Mouse (Mus musculus) heart, postnatal 0 days (tissue): Measurements from ENCODE around the gene Pcbp3.

Source experiments
- CTCF ChIP-seq: IDR thresholded peaks from 2 replicates; pipeline ENCODE4 v1.5.1; 2016; ENCODE audit warnings: antibody characterized with exemption, control low read depth, low read depth
- EP300 ChIP-seq: IDR thresholded peaks from 2 replicates; pipeline ENCODE4 v1.6.1; 2016; ENCODE audit warnings: antibody characterized with exemption, low read depth

DNA sequence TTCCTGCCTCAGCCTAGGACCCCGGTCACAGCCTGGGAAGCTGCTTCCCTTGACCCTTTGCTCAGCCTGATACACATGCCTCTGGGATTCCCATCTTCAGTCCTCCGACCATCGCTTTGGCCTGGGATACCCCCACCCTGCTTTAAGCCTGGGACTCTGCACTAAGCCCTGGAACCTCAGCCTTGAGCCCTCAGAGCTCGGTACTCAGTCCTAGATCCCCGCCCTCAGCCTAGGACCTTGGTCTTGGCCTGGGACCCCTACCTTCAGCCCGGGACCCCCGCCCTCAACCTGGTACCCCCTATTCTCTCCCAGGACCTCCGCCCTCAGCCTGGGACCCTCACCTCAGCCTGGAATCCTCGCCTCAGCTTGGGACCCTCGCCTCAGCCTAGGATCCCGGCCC is 531 bp downstream of the Pcbp3 start:
- no peak for TF ChIP-seq CTCF
- no peak for TF ChIP-seq EP300
